Mouse (Mus musculus): ENCODE results near the gene Armc9.

Armc9 gene

DNA sequence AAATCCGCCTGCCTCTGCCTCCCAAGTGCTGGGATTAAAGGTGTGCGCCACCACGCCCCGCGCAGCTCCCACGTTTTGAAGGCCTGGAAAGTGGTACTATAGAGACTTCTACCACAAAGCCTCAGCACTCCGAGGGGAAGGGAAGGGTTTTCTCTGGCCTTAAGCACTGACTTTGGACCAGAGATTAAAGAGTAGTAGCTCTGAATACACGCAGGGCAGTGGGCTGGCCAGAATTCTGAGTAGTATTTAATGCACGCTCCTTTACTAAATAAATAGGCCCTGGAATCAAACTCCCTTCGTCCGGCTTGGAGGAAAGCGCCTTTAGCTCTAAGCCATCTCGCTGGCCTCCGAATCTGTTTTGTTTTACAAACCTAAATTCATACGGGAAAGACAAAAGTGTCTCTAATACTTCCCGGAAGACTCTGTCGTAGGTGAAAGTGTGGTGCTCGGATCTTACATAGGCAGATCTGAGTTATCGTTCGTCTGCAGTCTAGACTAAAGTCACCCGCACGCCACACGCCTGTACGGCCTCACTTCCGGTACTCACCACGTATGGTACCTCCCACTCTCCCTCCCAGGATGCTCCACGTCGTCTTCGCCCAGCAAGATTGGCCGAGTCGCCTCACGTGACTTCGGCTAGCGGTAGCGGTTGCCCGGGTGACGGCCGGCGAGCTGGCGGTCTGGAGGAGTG is at the start of gene Armc9:
TSS of gene Armc9 (plus strand) at position 648 of the 691 bp plus-strand sequence.
- in situ Hi-C loops (cut with MboI, MseI) = no loop called here

DNA sequence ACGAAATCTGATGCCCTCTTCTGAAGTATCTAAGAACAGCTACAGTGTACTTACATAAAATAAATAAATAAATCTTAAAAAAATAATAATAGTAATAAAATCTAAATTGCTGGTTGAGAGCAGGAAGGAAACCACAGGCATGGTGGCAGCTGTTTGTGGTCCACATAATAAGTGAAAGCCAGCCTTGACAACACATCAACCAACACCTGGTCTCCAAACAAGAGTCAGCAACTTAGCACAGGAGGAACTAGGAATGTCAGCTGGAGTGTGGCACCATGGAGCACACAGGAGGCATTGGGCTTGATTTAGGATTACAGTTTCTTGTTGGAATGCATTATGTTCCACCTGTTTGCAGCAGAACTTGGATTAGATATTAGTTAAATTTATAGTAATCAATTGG is 49.5 kb upstream of the Armc9 start:
- in situ Hi-C loops (cut with MboI, MseI) = no loop called here

DNA sequence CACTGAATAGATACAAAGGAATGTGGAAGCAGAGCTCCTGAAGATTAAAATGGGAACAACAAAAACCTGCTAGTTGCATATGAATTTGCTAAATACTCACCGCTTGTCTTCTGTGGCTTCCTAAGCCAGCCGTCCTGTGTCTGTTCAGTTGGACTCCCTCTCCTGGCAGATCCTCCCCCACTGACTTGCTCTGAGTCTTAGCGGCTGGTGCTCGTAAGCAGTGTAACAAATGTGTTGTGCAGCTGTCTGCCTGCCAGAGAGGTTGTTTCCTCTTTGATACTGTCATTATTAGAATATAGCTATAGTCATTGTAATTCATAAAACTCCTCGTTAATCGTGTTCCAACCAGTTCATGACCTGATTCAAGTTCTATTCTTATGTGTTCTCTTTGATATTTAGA is 42.8 kb upstream of the Armc9 start, which contains the start of gene Htr2b:
TSS of gene Htr2b (minus strand) at position 192 of the 400 bp plus-strand sequence.
- in situ Hi-C loops (cut with MboI, MseI) = no loop called here

DNA sequence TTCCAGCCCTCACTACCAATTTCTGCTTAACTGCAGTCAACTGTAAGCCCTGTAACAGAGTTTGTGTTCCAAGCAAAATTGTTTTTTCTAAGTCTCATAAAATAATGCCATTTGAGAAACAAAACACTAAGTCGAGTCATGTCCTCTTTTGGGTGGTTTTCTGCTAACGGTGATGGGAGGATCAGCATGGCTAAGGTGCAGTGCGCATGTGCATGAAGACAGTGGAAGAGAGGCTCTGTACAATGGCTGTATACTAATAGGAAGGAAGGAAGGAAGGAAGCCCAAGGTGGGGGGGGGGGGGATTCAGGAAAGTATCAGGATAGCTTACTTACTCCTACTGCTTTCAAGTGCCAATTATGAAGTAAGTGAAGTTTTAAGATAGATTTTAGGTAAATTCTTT is 40.4 kb upstream of the Armc9 start:
- in situ Hi-C loops (cut with MboI, MseI) = no loop called here

DNA sequence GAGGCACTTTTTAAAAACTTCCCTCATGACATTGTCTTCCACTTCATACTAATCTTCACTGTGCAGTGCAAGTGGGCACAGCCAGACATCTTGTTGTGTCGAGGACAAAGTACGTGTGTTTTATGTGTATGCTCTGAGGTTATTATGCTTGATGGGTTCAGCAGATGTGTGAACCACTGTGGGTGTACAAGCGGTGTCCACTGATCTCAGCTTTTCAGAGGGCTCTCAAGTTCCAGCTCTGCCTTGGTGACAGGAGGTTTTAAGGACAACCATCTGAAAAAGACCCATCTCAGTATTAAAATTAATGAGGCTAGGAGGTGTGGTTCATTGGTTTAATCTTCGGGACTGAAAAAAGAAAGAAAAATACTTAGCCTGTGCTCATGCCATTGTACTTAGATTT is 35.0 kb upstream of the Armc9 start:
- in situ Hi-C loops (cut with MboI, MseI) = no loop called here

DNA sequence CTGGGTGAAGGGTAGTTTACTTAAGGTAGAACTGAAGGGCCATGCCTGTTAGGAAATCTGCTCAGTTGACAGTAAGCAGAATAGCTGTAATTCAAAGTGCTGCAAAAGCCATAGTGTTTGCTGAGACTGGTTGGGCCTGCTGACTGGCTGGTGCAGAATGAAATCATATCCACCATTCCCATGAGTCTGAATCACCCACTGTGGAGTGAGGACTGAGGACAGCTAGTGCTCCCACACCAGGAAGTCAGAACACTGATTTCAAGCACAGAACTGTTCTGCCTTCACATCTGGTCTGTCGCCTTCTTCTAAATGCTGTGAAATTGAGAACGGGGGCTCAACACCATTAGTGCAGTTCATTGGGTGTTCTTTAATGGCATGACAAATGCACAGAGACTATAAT is 28.5 kb upstream of the Armc9 start:
- in situ Hi-C loops (cut with MboI, MseI) = no loop called here

DNA sequence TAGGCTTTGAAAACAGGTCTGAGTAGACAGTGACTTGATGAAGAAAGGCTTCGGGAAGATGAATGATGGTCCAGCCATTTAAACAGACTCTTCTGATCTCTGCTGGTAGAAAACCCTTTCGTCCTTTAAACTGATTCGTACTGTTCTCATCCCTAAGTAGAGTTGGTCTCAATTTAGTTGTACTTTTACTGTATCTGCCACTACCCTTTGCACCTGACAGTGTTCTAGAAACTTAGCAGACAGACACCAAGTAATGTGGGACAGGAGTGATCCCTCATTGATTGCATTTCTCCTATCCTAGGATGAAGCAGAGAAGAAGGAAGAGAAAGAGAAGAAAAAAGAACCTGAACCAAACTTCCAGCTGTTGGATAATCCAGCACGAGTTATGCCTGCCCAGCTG is 21.2 kb upstream of the Armc9 start, which contains the start of gene Gm21972:
TSS of gene Gm21972 (plus strand) at position 301 of the 400 bp plus-strand sequence.
- in situ Hi-C loops (cut with MboI, MseI) = loop anchor here (5.0 kb wide), 1 partner anchor 51 kb away; no protein-coding TSS in a partner anchor

DNA sequence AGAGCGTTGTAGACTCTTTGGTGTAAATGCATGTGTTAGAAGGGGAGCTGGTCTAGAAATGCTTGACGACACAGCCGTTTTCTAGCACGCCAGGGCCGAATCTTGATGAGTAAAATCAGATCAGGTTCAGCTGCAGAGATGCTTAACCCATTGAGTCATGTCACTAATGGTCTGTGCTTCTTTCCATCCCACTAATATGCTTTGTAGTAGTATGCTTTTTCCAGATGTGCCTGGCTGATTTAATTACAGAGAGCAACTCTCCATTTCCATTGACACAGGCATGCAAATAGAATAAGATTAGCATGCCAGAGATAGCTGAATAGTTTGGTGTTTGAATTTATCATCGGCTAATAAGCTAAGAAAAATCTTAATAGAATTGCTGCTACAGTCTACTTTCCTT is 19.3 kb upstream of the Armc9 start:
- in situ Hi-C loops (cut with MboI, MseI) = no loop called here

DNA sequence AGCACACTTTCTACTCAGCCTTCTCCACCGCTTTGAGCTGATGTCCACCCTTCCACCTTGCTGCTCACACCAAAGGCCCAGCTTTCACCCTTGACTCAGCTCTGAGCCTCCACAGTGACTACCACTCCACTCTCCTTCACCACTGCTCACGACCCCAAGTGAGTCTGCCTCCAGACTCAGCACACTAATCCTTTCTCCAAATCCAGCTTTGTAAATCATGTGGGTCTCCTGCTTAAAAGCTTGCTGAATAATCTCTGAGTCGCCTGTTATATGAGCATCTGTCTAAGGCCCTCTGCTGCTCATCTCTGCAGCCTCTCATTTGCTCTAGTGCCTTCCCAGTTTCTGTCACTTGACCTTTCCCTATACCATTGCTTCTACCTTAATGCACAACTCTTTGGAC is 13.5 kb upstream of the Armc9 start:
- in situ Hi-C loops (cut with MboI, MseI) = no loop called here

DNA sequence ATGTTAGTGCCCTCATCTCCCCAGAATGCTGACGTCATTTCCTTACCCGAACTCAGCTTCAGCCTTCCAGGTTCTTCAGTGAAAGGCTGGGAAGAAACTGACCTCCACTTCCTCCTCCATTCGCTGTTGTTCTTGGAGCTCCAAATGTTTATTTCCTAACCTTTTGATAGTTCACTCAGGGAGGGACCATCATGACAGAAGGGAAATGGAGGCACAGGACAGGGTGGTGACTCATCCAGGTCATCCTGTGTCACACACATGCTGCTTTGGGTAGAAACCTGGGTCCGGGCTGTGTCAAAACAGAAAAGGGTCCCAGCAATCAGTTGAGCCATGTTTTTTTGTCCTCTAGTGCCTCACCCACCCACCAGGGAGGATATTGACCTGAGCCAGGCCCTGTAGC is 11.4 kb upstream of the Armc9 start:
- in situ Hi-C loops (cut with MboI, MseI) = no loop called here

DNA sequence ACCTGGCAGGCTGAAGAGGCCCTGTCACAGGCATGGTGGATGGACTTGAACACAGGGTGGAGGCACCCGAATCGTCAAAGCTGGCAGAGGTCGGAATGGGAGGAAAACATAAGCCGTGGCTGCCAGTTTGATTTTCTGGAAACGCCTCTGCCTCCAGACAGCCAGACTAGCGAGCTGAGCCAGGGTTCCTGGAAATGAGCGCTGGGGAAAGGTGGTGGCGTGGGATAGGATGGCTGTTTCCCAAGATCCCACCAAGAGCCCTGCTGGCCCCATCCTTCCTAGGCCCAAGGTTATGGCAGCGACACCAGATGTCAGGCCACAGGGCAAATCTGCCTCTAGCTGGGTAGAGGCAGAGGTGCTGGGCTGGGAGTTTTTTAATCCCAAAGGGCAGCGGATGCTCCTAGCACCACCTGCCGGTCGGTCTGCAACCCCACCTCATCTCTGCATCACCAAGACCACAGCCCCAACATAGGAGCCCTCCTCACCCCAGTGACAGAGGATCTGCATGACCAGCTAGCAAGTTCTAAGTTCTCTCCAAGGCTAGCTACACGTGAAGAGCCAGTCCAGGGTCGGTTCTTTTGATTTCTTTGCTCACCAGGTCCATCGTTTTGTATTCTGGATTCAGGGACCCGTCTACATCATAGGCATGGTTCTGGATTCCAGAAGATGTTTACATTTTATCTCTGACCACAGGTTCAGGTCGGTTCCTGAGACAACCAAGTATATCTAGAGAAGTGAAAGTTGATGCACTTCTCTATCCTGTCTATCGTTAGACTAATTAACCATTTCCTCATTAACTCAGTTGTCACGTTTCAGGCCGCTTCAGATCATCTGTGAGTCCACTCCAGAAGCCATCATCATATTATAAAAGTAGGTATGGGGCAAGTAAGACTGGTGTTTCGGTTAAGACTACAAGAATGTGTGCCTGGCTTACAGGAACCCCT is 10.3 kb upstream of the Armc9 start:
- in situ Hi-C loops (cut with MboI, MseI) = no loop called here

DNA sequence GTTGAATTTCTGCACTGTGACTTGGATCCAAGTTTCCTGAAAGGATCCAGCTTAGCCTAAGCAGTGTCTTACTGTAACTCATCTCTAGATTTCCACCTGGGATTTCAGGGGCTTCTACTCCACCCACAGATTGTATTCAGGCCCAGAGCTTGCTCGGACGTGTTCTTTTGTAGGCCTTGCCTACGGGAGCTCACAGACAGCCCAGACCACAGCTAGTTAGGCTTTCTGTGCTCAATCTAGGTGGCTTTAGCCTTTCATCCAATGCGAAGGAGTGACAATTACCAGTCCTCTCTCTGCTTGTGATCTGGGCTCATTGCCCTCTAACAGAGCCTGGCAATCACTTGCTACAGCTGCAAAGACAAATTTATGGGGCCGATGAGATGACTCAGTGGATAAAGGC is 8.3 kb upstream of the Armc9 start:
- in situ Hi-C loops (cut with MboI, MseI) = no loop called here

DNA sequence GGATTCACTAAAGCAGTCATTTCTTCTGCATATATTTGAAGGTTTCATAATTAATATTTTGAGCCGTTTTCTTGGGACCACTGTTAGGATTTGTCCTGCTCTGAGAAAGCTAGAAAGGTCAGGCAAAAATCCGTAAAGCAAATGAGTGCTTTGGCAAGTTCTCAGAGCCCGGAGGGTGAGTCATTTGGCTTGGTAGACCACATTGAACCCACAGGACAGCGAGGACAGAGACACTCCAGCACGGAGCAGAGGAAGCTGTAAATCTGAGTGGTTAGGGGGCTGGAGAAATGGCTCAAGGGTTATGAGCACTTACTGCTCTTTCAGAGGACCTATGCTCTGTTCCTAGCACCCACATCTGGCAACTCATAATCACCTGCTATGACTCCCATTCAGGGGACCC is 7.0 kb upstream of the Armc9 start:
- in situ Hi-C loops (cut with MboI, MseI) = no loop called here

DNA sequence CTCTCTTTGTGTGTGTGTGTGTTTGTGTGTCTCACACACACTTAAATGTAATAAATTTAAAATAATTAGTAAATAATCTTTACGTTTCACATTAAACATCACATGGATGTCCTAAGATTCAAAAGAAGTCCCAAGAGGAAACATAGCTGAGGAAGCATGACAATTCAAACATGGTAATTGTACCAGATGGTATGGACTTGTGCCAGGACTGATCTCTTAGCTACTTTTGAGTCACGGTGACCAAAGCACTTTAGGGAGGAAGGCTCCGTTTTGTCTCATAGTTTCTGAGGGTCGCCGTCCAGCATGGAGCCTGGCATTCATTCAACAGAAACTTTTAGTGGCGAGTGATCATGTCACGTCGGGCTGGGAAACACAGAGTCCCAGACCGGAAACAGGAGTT is 6.4 kb upstream of the Armc9 start:
- in situ Hi-C loops (cut with MboI, MseI) = no loop called here

DNA sequence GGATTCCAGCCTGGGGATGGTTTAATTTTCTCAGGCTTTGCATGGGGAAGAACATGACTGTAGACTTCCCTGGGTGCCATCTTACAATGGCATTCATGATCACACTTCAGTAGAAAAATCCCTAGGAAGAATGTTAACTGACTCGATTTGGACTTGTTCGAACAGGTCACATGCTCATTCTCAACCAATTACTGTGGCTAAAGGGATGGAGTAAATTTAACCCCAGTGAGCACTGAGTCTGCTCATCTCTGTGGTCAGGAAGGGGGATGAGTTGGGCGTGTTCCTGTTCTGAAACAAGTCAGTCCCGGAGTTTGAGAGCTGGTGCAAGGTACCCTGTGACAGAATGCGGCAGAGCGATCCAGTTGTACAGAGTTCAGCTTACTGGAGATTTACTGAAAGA is 3.7 kb upstream of the Armc9 start:
- in situ Hi-C loops (cut with MboI, MseI) = no loop called here

DNA sequence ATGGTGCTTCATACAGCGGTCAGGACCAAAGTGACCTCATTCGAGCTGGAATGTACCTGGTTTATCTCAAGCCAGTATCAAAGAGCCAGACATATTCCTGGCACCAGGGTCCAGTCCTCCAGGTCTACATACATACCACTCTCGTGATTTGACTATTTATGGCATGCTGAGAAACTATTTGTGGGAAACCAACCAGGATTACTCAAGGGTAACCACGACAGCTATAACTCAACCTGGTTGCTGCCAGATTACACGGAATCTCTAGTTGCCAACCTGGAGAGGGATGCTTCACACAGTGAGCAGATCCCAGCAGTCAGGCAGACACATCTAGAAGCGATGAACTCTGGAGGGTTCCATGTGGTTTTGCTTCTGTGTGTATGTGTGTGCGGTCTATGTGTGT is 3.2 kb upstream of the Armc9 start:
- in situ Hi-C loops (cut with MboI, MseI) = no loop called here

DNA sequence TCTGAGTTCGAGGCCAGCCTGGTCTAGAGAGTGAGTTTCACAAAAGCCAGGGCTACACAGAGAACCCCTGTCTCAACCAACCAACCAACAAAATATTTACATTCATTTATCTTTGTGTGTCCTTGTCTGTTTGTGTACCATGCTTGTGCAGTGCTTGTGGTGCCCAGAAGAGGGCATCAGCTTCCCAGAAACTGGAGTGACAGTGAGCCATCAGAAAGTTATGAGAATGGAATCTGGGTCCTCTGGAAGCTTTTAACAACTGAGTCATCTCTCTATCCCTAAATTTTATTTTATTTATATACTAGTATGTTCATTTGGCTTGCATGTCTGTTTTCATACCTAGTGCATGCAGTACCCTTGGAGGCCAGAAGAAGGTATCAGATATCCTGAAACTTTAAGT is 2.0 kb upstream of the Armc9 start:
- in situ Hi-C loops (cut with MboI, MseI) = no loop called here

DNA sequence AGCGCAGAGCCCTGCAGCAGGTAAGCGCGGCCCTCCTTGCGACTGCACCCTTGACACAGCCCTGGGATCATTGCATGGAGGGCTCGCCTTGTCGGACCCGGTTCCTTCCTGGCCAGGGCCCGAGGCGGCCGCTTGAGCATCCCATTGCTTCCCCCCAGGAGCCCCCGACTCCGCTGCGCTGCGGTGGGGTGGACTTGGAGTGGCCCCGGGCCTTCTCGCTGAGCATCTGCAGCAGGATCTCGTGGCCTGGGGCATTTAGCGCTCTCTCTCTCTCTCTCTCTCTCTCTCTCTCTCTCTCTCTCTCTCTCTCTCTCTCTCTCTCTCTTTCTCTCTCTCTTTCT is 214 bp downstream of the Armc9 start:
- in situ Hi-C loops (cut with MboI, MseI) = no loop called here

DNA sequence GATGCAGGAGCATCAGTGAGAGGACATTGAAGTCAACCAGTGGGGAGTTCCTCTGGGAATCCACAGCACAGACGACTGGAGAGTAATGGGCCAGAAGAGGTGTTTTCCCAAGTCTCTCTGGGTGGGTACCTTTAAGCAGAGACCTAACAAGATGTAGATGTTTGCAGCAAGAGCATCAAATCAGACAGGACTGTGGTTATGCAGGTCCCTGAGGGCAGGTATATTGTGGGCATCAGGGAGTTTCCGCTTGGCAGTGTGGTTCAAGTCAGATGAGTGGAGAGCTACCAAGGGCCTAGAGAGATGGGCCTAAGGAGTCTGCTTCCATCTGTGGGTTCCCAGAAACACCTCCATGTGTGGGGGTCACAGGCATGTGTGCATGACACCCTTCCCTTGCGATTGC is 1.5 kb downstream of the Armc9 start:
- in situ Hi-C loops (cut with MboI, MseI) = no loop called here

DNA sequence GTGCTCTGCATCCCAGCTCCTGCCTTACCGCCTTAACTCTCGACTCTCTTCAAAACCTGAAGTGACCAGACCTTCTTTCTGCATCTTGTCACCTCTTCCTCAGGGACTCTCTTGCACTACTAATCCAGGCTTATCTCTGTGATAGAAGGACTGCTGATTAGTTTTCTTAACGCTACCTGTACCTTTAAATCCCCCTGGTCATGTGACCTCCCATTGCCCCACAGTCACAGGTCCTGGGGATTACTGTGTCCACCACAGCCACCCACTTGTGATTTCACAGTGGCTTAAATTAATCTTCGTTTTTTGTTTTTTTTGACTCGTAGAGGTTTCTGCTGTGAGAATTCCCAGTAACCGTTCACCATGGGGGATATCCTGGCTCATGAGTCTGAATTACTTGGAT is 2.0 kb downstream of the Armc9 start:
- in situ Hi-C loops (cut with MboI, MseI) = no loop called here

DNA sequence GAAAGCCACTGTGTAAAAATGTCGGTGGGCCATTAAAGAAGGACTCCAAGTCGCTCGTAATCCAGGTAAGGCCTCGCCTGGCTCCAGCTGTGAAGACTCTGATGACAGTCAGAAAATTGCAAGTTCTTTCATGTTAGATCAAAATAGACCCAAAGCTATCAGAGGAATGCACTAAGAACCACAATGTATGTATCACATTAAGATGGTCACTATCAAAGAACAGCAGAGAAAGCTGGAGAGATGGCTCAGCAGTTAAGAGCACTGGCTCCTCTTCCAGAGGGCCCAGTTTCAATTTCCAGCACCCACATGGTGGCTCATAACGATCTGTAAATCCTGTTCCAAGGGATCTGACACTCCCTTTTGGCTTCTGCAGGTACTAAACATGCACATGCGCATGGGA is 5.5 kb downstream of the Armc9 start:
- in situ Hi-C loops (cut with MboI, MseI) = no loop called here

DNA sequence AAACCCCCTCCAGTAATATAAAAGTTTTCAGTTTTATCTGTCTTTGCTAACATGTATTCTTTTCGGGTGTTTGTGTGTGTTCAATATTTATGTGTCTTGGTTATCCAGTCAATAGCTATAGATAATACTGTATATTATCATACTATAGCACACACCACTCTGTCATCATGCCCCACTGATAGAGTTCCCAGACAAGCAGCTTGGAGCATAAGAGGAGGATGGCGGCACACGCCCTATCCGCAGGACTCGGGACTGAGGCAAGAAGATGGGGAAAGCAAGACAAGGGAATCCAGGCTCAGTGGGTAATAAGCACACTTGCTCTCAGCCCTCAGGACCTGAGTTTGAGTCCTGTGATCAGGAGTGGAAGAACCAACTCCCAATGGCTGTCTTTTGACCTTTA is 5.9 kb downstream of the Armc9 start:
- in situ Hi-C loops (cut with MboI, MseI) = no loop called here

DNA sequence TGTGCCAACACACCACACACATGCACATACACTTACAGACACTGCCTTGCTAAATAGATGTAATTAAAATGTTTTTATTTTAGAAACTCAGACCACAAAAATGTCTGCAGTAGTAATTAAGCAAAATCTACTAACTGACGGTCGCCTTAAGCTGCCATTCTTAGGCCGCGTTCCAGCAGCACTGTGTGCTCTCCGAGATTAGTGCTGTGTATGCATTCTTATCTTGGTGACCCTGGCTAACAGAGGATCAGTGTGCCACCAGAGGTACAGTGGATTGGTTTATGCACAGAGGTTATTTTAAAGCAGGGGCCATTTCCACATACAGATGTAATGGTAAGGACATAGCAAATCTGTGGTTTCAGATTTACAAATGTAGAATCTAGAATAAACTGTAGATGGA is 6.5 kb downstream of the Armc9 start:
- in situ Hi-C loops (cut with MboI, MseI) = no loop called here

All from T-helper 2 cell (primary cell).